Mouse (Mus musculus) heart, postnatal 25 days (tissue): ENCODE data around the gene Cdca7. TPM values are rescaled to one million over a fixed set of nuclear protein-coding genes. Genes with fewer than 3 reads are reported as not detected.

ENCODE experiments used
- DNase-seq: peaks from one replicate; pipeline ENCODE4 v3.0.0; 2022; ENCODE audit warnings: low spot score
- intact Hi-C: fragments of 180-260 bp; cut with DNase I; formaldehyde crosslinking; loops from one replicate; pipeline ENCODE4 v1.15.1; 2025
- total RNA-seq, 2 experiments: library from RNA; stranded (reverse); gene quantifications; 2 replicates each; pipeline ENCODE4 v1.2.3; 2021

Gene Cdca7
- total RNA-seq, 2 experiments from 2014 or later = 1.4 to 1.6 TPM

DNA sequence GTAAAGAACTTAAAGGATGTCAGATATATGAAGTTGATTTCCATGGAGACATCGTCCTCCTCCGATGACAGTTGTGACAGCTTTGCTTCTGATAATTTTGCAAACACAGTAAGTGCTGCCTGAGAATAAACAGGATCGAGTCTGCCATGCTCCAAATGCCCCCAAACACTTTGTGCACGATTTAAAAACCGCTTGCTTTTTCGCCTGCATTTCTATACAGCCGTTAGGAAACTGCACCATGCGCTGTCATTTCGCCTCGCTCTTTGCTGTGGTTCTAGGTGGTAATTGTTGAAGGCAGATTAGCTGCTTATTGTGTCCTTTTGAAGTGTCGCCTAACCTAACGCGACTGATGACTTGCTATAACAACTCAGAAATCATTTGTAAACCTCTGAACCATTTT, 3.0 kb downstream of the Cdca7 start:
- DNase-seq = no peak
- intact Hi-C loops = loop anchor here (10.0 kb wide), 1 partner anchor 184 kb away; no protein-coding TSS in a partner anchor

DNA sequence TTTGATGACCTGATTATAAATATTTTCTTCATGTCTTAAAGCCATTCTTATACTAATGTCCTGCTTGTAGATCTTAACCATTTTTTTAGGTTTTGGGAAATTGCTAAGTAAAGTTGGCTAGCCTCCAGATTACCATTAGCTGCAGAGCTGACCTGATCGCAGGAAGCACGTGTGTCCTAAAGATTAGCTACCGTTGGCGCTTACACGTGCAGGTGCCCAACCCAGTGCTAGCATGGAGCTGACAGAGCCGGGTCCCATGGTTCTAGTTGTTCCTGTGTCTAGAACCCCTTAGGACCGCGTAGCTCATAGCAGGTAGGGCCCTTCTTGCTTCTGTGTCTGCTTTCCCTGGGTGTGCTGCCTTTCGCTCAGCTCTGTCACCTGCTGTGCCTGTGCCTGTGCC, 3.9 kb downstream of the Cdca7 start:
- no peak for DNase-seq
- intact Hi-C loops = loop anchor here (10.0 kb wide), 1 partner anchor 185 kb away; no protein-coding TSS in a partner anchor

DNA sequence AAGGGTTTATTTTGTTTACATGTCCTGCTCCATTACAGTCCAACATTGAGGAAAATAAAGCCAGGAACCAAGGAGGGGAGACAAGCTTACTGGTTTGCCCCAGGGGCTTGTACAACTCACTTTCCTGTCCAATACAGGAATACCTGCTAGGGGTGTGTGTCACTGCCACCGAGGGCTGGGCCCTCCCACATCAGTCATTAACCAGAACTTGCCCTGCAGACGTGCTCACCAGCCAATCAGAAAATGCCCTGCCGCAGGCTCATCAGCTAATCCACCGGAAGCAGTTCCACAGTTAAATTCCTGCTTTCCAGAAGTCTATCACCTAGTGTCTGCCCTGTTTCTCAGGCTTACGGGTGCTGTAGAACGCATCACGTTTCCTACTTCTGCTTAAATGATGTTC, 15.7 kb downstream of the Cdca7 start:
- intact Hi-C loops = no loop called here
- no peak for DNase-seq

GRCm38 (mm10) chr2:72493039-72493438, 17.1 kb downstream of the Cdca7 start:
- no peak for DNase-seq
- intact Hi-C loops = no loop called here

GRCm38 (mm10) chr2:72499074-72499721, 23.2 kb downstream of the Cdca7 start:
- intact Hi-C loops = no loop called here
- no peak for DNase-seq

GRCm38 (mm10) chr2:72499782-72500411, 23.9 kb downstream of the Cdca7 start:
- no peak for DNase-seq
- intact Hi-C loops = no loop called here

- intact Hi-C loops = no loop called here
Measured at GRCm38 (mm10) chr2:72502041-72502813, 26.3 kb downstream of the Cdca7 start.

DNA sequence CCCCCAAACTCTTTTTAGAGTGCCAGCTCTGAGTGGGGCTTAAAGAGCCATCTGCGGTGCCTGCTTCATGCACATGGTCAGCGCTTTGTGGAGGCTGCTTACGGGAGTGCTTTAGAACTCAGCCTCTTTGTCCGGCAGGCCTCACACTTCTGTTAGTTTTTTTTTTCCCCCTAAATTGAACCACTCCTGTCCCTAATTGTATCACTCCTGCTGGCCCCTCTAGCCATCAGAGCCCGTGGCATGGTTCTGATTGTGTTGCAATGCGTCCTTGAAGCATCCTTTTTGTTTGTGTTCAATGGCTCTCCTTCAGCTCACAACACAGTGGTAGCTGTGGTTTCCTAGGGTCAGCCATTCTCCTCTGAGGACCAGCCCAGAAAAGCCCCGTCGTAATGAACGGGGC, 27.7 kb downstream of the Cdca7 start:
- DNase-seq = no peak
- intact Hi-C loops = no loop called here

More at GRCm38 (mm10) chr2:72502041-72502813, 26.3 kb downstream of the Cdca7 start:
- no peak for DNase-seq

GRCm38 (mm10) chr2:72507855-72508635, 32.1 kb downstream of the Cdca7 start:
- intact Hi-C loops = no loop called here
- no peak for DNase-seq

DNA sequence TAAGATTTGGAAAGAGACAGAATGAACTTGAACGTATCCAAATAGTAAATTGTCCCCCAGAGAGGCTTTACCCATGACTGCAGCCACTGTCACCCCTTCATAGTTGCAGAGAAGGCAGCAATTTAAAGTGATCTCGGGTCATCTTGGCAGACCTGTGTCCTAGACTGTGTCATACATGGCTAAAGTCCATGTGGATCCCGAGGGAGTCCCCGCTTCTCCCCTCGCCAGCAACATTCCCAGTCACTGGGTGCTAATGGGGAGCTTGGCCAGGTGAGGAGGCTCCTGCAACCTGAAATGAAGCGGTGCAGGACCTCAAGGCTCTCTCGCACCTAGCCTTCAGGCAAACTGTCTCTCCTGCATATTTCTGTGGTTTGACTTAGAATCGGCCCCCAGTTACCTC, 32.9 kb downstream of the Cdca7 start:
- DNase-seq = no peak
- intact Hi-C loops = no loop called here

- no peak for DNase-seq
- intact Hi-C loops = loop anchor here (5.0 to 10.0 kb wide), 3 partner anchors 107 to 449 kb away; no protein-coding TSS in a partner anchor
Measured at GRCm38 (mm10) chr2:72515526-72515925, 39.6 kb downstream of the Cdca7 start.

- peak; percentile 51 for DNase-seq
- intact Hi-C loops = loop anchor here (2.0 to 10.0 kb wide), 5 partner anchors 106 to 763 kb away; no protein-coding TSS in a partner anchor
Measured at GRCm38 (mm10) chr2:72515971-72516719, 40.2 kb downstream of the Cdca7 start.

DNA sequence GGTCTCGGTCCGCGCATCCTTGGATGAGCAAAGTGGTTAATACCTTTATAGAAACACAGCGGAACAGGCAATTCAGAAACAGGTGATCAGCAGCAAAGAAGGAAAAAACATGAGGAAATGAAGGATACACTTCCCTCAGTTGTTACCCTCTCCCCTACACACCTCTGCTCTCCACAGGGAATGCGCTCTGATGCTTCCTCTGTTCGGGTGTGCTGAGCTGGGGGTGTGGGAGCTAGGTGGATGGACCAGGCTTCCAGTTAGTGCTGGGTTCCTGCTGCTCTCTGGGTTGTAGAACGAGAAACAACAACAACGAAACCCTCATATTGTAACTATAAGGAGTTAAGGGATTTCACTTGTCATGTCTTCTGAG, 40.7 kb downstream of the Cdca7 start:
- intact Hi-C loops = loop anchor here (2.0 to 10.0 kb wide), 5 partner anchors 106 to 762 kb away; no protein-coding TSS in a partner anchor
- no peak for DNase-seq

DNA sequence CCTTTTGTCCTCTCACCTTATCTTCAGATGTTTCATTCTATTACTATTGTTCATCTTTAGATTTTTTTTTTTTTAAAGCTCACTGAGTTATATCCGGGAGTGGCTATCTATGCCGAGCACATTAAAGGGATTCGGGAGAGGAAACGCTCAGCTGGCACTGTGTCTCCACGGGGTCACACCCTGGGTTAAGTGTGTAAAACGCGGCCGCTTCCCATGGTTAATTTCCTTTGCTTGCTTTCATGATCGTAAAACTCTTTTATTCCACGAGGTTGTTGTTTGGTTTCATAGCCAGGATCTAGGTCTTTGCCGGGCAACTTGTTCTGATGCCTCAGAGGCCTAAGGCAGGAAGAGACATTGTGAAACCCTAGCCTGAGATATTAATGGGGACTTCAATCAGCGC, 48.1 kb downstream of the Cdca7 start:
- intact Hi-C loops = no loop called here
- DNase-seq = no peak

DNA sequence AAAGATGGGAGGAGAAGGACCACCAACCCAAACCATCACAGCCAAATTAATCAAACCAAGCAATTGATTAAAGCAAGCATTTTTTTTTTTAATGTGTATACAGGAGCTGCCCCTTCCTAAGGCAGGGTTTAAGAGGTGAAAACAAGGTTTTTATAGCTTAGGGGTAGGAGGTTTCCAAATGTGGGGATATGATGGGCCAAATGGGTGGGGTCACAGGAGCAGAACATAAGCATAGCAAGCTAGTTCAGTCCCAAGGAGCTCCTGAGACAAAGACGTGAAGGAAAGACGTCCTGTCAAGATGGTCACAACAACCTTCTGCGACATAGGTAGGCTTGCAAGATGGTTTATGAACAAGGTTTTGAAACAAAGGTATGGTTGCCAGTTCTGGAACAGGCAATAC, 49.6 kb downstream of the Cdca7 start:
- intact Hi-C loops = no loop called here

DNA sequence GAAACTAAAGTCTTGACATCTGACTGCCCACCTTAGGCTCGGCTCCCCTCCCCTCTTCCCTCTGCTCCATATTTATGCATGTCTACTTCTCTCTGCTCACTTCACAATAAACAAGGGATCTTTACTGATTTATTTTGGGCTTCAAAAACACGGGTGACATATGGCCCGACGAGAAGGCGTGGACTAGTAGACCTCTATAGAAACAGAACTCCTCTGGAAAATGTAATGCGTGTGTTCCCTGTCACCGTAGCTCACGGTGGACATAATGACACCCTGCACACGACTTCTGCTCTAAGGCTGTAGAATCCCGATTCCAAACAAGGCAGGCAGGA, 53.0 kb downstream of the Cdca7 start:
- DNase-seq = no peak
- intact Hi-C loops = no loop called here

More for the DNA sequence above, 49.6 kb downstream of the Cdca7 start:
- DNase-seq = no peak

DNA sequence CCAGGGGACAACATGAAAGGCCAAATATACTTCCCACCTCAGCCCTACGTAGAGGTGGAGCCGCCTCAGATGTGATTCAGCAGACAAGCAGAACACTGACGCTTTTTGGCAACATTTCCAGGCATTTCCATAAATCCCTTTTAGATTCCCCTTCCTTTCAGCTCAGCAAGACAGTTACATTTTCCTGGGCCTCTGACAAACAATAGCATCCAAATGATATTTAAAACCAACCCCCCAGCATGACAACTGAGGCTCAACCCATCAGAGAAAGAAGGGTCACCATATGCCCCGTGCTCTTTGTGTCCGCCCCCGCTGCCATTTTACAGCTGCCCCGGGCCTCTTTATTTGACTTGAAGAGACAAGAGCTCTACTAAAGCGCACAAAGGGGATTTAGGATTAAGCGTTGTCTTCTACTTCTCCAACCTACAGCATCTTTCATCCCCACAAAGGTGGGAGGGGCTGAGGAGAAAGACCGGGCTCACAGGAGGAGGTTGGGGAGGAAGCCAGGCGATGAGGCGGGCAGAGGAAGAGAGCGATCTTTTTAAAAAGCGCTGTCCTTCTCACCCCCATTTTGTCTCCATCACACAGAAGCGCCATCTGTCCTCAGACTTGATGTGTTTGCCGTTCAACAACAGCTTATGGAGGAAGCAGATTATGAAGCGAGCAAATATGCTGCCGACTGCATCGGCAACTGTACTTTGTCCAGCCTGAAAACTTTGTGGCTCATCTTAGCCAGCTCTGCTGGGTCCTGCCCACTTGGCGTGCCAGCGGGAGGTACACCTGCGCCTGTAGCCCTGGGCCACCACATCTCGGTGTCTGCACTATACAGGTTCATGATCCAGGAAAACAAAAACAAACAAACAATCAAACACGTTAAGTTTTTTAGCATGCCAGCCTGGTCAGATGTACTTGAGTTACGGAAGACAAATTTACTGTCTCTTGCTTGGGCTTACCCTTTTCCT, 53.7 kb downstream of the Cdca7 start:
- intact Hi-C loops = no loop called here
- no peak for DNase-seq

DNA sequence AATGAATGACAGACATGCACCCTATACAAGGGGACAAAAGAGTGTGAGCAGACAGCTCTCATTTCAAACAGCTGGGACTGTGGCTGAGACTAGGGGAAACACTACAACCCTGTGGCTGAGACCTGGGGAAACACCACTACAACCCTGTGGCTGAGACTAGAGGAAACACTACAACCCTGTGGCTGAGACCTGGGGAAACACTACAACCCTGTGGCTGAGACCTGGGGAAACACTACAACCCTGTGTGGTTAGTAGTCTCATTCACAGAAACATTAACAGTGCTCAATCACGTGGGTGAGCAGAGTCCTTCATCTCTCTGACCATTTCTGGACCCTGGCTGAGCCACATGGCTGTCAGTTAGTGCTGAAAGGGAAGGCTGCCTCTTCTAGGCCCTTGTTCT, 59.9 kb downstream of the Cdca7 start:
- intact Hi-C loops = no loop called here
- DNase-seq = no peak
